Mouse (Mus musculus): ENCODE measurements around the gene Fcgbp.

Gene Fcgbp

DNA sequence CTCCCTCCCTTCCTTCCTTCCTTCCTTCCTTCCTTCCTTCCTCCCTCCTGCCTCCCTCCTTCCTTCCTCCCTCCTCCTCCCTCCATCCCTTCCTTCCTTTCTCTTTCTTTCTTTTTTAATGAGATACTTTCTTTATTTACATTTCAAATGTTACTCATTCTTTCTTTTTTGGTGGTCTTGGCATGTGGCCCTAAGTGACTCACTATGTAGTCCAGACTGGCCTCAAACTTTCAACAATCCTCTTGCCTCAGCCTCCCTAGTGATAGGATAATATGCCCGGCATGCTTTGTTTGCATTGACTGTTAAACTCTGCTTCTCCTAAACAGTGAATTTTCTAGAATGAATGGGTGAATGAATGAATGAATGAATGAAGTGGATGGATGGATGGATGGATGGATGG is 78.8 kb downstream of the Fcgbp start:
- no peak for DNase-seq (ENCODE audit: low spot score in 2 of 2)

DNA sequence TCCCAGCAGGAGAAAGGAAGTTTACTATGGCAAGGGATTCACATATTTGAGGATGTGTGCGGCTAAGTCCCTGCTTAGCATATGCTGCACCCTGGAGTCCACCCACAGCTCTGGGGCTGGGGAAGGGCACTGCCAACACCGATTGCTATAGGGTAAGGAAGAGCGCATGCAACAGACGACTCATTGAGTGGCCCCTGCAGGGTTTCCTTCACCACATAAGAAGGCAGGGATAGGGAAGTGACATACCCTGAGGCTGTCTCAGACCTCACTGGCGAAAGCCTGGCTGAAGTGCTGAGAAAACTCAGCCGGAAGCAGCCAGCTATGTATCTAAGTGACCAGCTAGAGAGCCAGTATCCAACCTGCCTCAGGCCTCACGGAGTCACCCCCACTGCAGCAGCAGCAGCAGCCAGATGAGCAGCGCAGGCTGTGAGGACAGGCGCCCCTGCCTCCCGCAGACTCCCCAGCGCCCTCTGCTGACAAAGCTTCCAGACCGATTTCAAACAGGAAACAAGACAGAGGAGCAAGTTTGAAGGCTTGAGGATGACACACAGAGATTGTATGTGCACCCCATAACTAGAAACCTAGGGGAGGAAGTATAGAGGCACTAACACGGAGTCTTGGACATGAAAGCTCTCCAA is 80.7 kb downstream of the Fcgbp start:
- peak in 1 of 2 experiments; percentile 47 for DNase-seq (ENCODE audit: low spot score in 2 of 2)

DNA sequence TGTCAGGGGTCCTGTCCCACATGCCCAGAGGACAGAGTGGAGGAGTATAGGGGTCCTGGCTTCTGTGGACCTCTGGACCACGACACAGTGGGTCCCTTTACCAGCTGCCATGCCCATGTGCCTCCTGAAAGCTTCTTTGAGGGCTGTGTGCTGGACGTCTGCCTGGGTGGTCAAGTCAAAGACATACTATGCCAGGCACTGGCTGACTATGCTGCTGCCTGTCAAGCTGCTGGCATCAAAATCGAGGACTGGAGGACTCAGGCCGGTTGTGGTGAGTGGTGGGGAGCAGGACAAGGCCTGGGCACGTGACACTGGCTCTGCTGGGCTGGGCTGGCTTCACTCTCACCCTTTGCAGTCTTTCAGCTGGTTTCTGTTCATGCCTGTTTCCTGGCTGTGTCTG is 82.6 kb downstream of the Fcgbp start:
- DNase-seq (ENCODE audit: low spot score in 2 of 2) = peak in 1 of 2 experiments; percentile 22

- no peak for DNase-seq (ENCODE audit: low spot score in 2 of 2)
Observed at GRCm38 (mm10) chr7:28159292-28159691, 88.3 kb downstream of the Fcgbp start.

- no peak for DNase-seq (ENCODE audit: low spot score in 2 of 2)
Observed at GRCm38 (mm10) chr7:28159893-28160292, 88.9 kb downstream of the Fcgbp start.

GRCm38 (mm10) chr7:28161163-28161749 is 90.2 kb downstream of the Fcgbp start:
- no peak for DNase-seq (ENCODE audit: low spot score in 2 of 2)

DNA sequence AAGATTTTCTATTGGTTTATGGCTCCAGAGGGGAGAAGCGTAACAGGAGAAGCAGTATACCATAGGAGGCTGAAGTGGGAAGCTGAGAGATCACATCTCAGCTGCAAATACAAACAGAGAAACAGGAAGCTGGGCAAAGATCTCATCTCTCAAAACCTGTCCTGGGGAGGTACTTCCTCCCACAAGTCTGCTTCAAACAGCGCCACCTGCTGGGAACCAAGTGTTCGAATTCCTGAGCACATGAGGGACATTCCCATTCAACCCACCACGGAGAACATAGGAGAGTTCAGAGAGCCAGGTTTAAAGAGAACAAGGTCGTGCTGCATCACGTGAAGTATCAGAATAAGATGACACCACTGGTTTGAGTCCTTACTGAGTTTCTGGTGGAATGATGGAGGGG is 94.4 kb downstream of the Fcgbp start:
- no peak for DNase-seq (ENCODE audit: low spot score in 2 of 2)

DNA sequence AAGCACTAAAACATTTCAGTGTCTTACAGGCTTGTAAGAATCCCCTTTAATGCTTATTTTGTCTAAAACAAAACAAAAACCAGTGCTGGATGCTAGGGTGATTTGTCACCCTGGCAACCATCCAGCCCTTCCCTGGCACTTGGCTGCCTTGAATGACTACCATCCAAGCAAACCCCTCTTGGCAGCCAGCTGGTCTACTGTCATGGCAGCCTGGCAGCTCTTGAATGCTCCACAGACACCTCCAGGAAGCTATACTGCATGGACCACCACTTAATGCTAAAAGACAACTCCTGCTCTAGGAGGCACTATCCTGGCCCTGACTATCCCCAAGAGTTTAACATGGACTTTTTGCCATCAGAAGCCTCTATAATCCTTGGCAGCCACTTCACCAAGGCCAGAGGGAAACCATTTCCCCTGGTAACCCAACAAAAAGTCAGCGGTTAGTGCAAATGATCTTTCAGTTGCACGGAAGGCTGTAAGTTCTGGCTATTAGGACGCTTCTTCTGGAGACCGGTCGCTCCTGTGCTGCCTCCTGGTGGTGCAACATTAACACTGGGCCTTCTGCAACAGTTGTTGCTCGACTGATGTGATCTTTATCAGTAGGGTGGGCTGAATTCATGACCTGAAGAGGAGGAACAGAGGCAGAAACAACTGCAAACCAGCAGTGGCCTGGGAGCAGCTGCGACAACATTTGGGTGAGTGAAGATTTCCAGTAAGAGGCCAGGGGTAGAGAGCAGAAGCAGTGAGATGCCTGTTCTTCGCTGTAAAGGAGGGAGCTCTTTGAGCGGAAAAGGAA is 97.5 kb downstream of the Fcgbp start:
- peak in 1 of 2 experiments; percentile 78 for DNase-seq (ENCODE audit: low spot score in 2 of 2)

GRCm38 (mm10) chr7:28169489-28170422 is 98.7 kb downstream of the Fcgbp start, which contains the start of gene Fbl:
Gene Fbl (plus strand): TSS chr7:28169710.
- peak; percentile 63 to 89 for DNase-seq (ENCODE audit: low spot score in 2 of 2)
